Mouse (Mus musculus): ENCODE results near the gene Gm20721. TPM values are rescaled to one million over a fixed set of nuclear protein-coding genes. Genes with fewer than 3 reads are reported as not detected.

The Gm20721 gene
- polyA plus RNA-seq, 1 experiment = 9.7 TPM

DNA sequence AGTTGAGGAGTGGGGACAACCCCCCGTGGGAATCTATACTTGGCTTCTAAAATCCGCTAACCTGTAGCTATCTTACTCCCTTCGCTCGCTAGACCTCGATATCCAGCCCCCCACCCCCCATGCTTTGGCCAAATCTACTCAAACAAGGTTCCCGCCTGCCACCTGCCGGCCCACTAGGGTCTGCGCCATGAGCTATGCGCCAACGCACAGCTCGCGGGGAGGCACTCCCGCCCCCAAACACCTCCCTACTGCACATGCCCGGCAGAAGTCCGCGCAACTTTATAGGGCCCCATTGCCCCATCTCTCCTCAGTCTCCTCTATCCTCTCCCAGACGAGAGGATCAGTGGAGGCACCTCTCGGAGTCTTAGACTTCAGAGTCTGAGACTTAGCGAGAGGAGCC, 62.5 kb downstream of the Gm20721 start, which contains the start of gene Gnas:
Gene Gnas, plus strand, starts transcription at position 310 of the 400 bp plus-strand sequence.
- TF ChIP-seq MAX (IDR thresholded peaks at IDR 0.05; ENCODE audit: low read depth) (no peak), MYOD1 (IDR thresholded peaks at IDR 0.05; ENCODE audit: control insufficient read depth in 1 of 3, insufficient read length in 2 of 3, low read depth in 2 of 3) (no peak), CEBPB (IDR thresholded peaks at IDR 0.05; ENCODE audit: insufficient read depth, poor library complexity, severe bottlenecking) (no peak), E2F4 (IDR thresholded peaks at IDR 0.05; ENCODE audit: insufficient read depth) (no peak), MYOG (IDR thresholded peaks at IDR 0.05; ENCODE audit: control insufficient read depth in 1 of 3, insufficient read depth in 1 of 3, insufficient read length in 2 of 3, low read depth in 2 of 3) (no peak), REST (IDR thresholded peaks at IDR 0.05; ENCODE audit: insufficient read depth, insufficient read length) (no peak), USF1 (IDR thresholded peaks at IDR 0.05; ENCODE audit: low read depth) (no peak), POLR2A (IDR thresholded peaks at IDR 0.05; ENCODE audit: insufficient read length, low read depth) (no peak), POLR2AphosphoS2 (IDR thresholded peaks at IDR 0.05; ENCODE audit: insufficient read length, low read depth) (no peak), SRF (IDR thresholded peaks at IDR 0.05; ENCODE audit: control insufficient read depth, insufficient read length, low read depth) (no peak), TCF12 (IDR thresholded peaks at IDR 0.05; ENCODE audit: insufficient read depth, poor library complexity, severe bottlenecking) (no peak), TCF3 (IDR thresholded peaks at IDR 0.05; ENCODE audit: insufficient read length, low read depth) (no peak)
- H3K36me3 ChIP-seq (ENCODE audit: control insufficient read depth, insufficient read depth) = peaks cover 4% of the 10 kb centered on the region
- H3K4me2 ChIP-seq (ENCODE audit: low read depth) = no peak within 1 kb of the TSS
- H3K27me3 ChIP-seq (ENCODE audit: control insufficient read depth, insufficient read depth, insufficient read length) = no peaks in the 10 kb centered on the region
- no peak within 1 kb of the TSS for H3K4me3 ChIP-seq
- no peak within 1 kb of the TSS for H3ac ChIP-seq (ENCODE audit: control insufficient read depth, insufficient read length)
- H3K79me2 ChIP-seq (ENCODE audit: control insufficient read depth, insufficient read depth) = peaks cover 12% of the 10 kb centered on the region

DNA sequence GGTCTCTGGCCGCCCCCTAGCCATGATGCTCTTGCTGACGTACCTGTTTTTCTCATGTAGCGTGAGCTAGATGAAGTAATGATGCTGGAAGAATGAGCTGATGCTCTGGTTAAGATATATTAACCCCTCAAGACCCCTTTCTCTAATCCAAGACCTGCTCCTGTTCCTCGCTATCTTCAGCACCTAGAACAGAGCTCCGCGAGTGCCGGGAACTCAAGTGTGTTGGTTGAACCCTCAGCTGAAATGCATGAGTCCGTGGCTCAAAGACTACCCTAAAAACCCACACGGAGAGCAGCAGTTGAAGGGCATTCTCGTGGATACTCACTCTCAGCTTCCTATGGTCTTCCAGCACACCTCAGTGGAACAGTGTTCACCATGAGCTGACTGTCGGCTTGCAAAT, 63.2 kb downstream of the Gm20721 start:
- no peak overlapping the region for H3K4me2 ChIP-seq (ENCODE audit: low read depth)
- TF ChIP-seq TCF12 (IDR thresholded peaks at IDR 0.05; ENCODE audit: insufficient read depth, poor library complexity, severe bottlenecking) (no peak), TCF3 (IDR thresholded peaks at IDR 0.05; ENCODE audit: insufficient read length, low read depth) (no peak), CEBPB (IDR thresholded peaks at IDR 0.05; ENCODE audit: insufficient read depth, poor library complexity, severe bottlenecking) (no peak), SRF (IDR thresholded peaks at IDR 0.05; ENCODE audit: control insufficient read depth, insufficient read length, low read depth) (no peak), USF1 (IDR thresholded peaks at IDR 0.05; ENCODE audit: low read depth) (no peak), REST (IDR thresholded peaks at IDR 0.05; ENCODE audit: insufficient read depth, insufficient read length) (no peak), E2F4 (IDR thresholded peaks at IDR 0.05; ENCODE audit: insufficient read depth) (no peak), MAX (IDR thresholded peaks at IDR 0.05; ENCODE audit: low read depth) (no peak), MYOD1 (IDR thresholded peaks at IDR 0.05; ENCODE audit: control insufficient read depth in 1 of 3, insufficient read length in 2 of 3, low read depth in 2 of 3) (no peak), MYOG (IDR thresholded peaks at IDR 0.05; ENCODE audit: control insufficient read depth in 1 of 3, insufficient read depth in 1 of 3, insufficient read length in 2 of 3, low read depth in 2 of 3) (no peak), POLR2A (IDR thresholded peaks at IDR 0.05; ENCODE audit: insufficient read length, low read depth) (no peak), POLR2AphosphoS2 (IDR thresholded peaks at IDR 0.05; ENCODE audit: insufficient read length, low read depth) (no peak)
- H3K27me3 ChIP-seq (ENCODE audit: control insufficient read depth, insufficient read depth, insufficient read length) = no peaks in the 10 kb centered on the region
- no peak overlapping the region for H3K4me3 ChIP-seq
- no peak overlapping the region for H3ac ChIP-seq (ENCODE audit: control insufficient read depth, insufficient read length)
- H3K79me2 ChIP-seq (ENCODE audit: control insufficient read depth, insufficient read depth) = peaks cover 6% of the 10 kb centered on the region
- H3K36me3 ChIP-seq (ENCODE audit: control insufficient read depth, insufficient read depth) = peaks cover under 1% of the 10 kb centered on the region

Other genes starting within 250 kb of the Gm20721 start
- 56.0 TPM for gene Npepl1, start 236.4 kb downstream of the Gm20721 start, polyA plus RNA-seq (2012; fragmentation: generic; extraction: Trizol)
- 1,706 TPM for gene Gnas, start 62.4 kb downstream of the Gm20721 start, polyA plus RNA-seq (2012; fragmentation: generic; extraction: Trizol)
- gene Nelfcd, start 69.1 kb upstream of the Gm20721 start, polyA plus RNA-seq (2012; fragmentation: generic; extraction: Trizol) = 47.9 TPM
- 244 TPM for gene Ctsz, start 92.3 kb upstream of the Gm20721 start, polyA plus RNA-seq (2012; fragmentation: generic; extraction: Trizol)
- gene Tubb1, start 104.0 kb upstream of the Gm20721 start, polyA plus RNA-seq (2012; fragmentation: generic; extraction: Trizol) = not detected
- 1,160 TPM for gene Atp5e, start 117.4 kb upstream of the Gm20721 start, polyA plus RNA-seq (2012; fragmentation: generic; extraction: Trizol)
- gene Prelid3b, start 126.4 kb upstream of the Gm20721 start, polyA plus RNA-seq (2012; fragmentation: generic; extraction: Trizol) = 81.4 TPM